Mouse (Mus musculus) lung, adult 2 months (tissue): ENCODE data around the gene Ppp2r5e.

Source experiments
- CTCF ChIP-seq: fragments of 200-500 bp; IDR thresholded peaks from 2 replicates; pipeline ENCODE4 v1.5.1; 2011; ENCODE audit warnings: mild to moderate bottlenecking, low read length, control low read depth; ENCODE audit not compliant: insufficient read depth
- POLR2A ChIP-seq: fragments of 200-500 bp; IDR thresholded peaks from 2 replicates; pipeline ENCODE4 v1.6.1; 2011; ENCODE audit warnings: low read depth, mild to moderate bottlenecking, control low read depth, low read length, borderline replicate concordance; ENCODE audit errors: extremely low read depth

DNA sequence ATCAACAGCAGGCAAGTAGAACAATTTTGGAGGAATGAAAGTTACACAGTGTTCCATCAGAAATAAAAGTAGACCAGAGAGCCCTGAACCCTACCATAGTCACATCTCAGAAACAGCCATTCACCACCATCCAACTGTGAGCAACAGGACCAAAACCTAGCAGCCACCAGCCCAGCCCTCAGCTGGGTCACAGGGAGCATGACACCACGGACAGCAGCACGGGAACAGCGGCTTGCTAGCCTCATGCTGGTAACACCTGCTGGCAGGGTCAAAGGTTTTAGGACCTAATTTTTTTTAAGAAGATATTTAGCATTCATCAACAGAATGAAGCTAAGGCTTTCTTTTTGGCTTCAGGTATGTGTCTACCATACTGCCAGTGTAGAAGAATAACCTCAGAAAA lies 12.3 kb downstream of the Ppp2r5e start:
- TF ChIP-seq POLR2A, result no peak
- no peak for TF ChIP-seq CTCF
